Mouse (Mus musculus) kidney, postnatal 0 days (tissue): ENCODE results near the gene Art3. TPM values are rescaled to one million over a fixed set of nuclear protein-coding genes. Genes with fewer than 3 reads are reported as not detected.

Source experiments
- ATAC-seq: fragments of 200-750 bp; cut with Nextera tagmentation; replicated peaks from 2 replicates; pipeline ENCODE4 v1.8.0; 2017; ENCODE audit warnings: low read depth, moderate number of reproducible peaks, moderate TSS enrichment, moderate library complexity; ENCODE audit not compliant: low FRiP score
- DNase-seq: peaks from one replicate; pipeline ENCODE4 v3.0.0-alpha.2; 2016; ENCODE audit warnings: low spot score
- H3K27ac ChIP-seq: fragments of 300-500 bp; sonication (generic); 2 replicates; pipeline ENCODE4 v1.5.1; 2014; ENCODE audit warnings: mild to moderate bottlenecking
- H3K27me3 ChIP-seq: fragments of 300-500 bp; sonication (generic); 2 replicates; pipeline ENCODE4 v1.6.1; 2014; ENCODE audit warnings: low read length, mixed read lengths; ENCODE audit not compliant: insufficient read depth
- H3K36me3 ChIP-seq: fragments of 300-500 bp; sonication (generic); 2 replicates; pipeline ENCODE4 v1.6.1; 2014; ENCODE audit warnings: low read length, mixed read lengths; ENCODE audit not compliant: insufficient read depth
- H3K4me1 ChIP-seq: fragments of 300-500 bp; sonication (generic); replicated peaks from 2 replicates; pipeline ENCODE4 v1.6.1; 2014; ENCODE audit warnings: antibody characterized with exemption, low read length, mixed read lengths; ENCODE audit not compliant: insufficient read depth
- H3K4me2 ChIP-seq: fragments of 300-500 bp; sonication (generic); 2 replicates; pipeline ENCODE4 v1.6.1; 2014; ENCODE audit warnings: mild to moderate bottlenecking, low read length, moderate library complexity, mixed read lengths
- H3K4me3 ChIP-seq: fragments of 300-500 bp; sonication (generic); replicated peaks from 2 replicates; pipeline ENCODE4 v1.5.1; 2014; ENCODE audit warnings: low read depth, low read length
- H3K9ac ChIP-seq: fragments of 300-500 bp; sonication (generic); 2 replicates; pipeline ENCODE4 v1.6.1; 2014; ENCODE audit warnings: low read depth, low read length
- H3K9me3 ChIP-seq: fragments of 300-500 bp; sonication (generic); replicated peaks from 2 replicates; pipeline ENCODE4 v1.6.1; 2016; ENCODE audit warnings: low read length, inconsistent platforms, mixed read lengths
- CTCF ChIP-seq: IDR thresholded peaks from 2 replicates; pipeline ENCODE4 v1.5.1; 2016; ENCODE audit warnings: antibody characterized with exemption, low read depth, mild to moderate bottlenecking, moderate library complexity
- WGBS: fragments of 180-500 bp; shearing (Covaris S2); extraction: QIAGEN DNeasy Blood & Tissue Kit; methylation state at CpG from one replicate; pipeline ENCODE4 v1.1.7; 2014; 5-methylcytosine and 5-hydroxymethylcytosine counted together
- polyA plus RNA-seq: library from polyadenylated mRNA; unstranded; fragments of >200 nt; fragmentation: Nextera tagmentation; extraction: Ambion mirVana; gene quantifications from 2 replicates; pipeline ENCODE4 v1.2.1, GENCODE M21; 2015

The Art3 gene
- polyA plus RNA-seq, 1 experiment from 2014 or later, result 9.2 TPM

- no peak for TF ChIP-seq CTCF
- H3K27me3 ChIP-seq, result no peaks in the 10 kb centered on the region
- H3K9me3 ChIP-seq, result no peaks in the 10 kb centered on the region
- WGBS, result 54% methylated on average over 5 of the region's 5 CpGs
- H3K27ac ChIP-seq, result no peak overlapping the region
- H3K36me3 ChIP-seq, result peaks cover 3% of the 10 kb centered on the region; the same call in 1 of the 2 replicates
- H3K4me3 ChIP-seq, result no peak overlapping the region
- no peak overlapping the region for H3K4me2 ChIP-seq
- H3K4me1 ChIP-seq, result no peaks in the 10 kb centered on the region
- H3K9ac ChIP-seq, result no peak overlapping the region
- no peak for DNase-seq
- no peak for ATAC-seq
These were observed 109.9 kb downstream of the Art3 start for GRCm38 (mm10) chr5:92441494-92441893.

GRCm38 (mm10) chr5:92442914-92443313 is 111.3 kb downstream of the Art3 start:
- peaks cover 10% of the 10 kb centered on the region; the same call in 1 of the 2 replicates for H3K36me3 ChIP-seq
- DNase-seq, result no peak
- whole genome bisulfite sequencing, result 89% methylated on average over 7 of the region's 7 CpGs
- H3K27me3 ChIP-seq, result no peaks in the 10 kb centered on the region
- H3K4me3 ChIP-seq, result no peak overlapping the region
- no peaks in the 10 kb centered on the region for H3K9me3 ChIP-seq
- no peaks in the 10 kb centered on the region for H3K4me1 ChIP-seq
- no peak overlapping the region for H3K9ac ChIP-seq
- H3K4me2 ChIP-seq, result no peak overlapping the region
- ATAC-seq, result no peak
- no peak for TF ChIP-seq CTCF
- H3K27ac ChIP-seq, result no peak overlapping the region

DNA sequence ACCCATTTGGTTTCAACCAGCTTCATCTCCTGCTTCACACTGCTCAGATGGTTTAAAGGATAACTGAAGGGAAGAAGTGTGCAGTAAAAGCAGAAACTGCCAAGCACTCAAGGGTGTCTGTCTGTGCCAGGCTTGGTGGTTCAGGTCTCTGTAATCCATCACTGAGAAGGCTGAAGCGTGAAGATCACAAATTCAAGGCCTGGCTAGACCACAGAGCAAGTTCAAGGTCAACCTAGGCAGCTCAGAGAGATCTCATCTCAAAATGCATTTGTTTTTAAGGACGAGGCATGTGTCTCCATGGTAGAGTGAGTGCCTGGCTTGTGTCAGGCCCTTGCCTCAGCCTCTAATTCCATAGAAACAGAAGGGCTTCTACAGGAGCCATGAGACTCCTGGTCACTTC is 113.4 kb downstream of the Art3 start:
- no peak overlapping the region for H3K4me2 ChIP-seq
- TF ChIP-seq CTCF, result no peak
- no peak overlapping the region for H3K27ac ChIP-seq
- H3K4me1 ChIP-seq, result no peaks in the 10 kb centered on the region
- H3K4me3 ChIP-seq, result no peak overlapping the region
- no peaks in the 10 kb centered on the region for H3K27me3 ChIP-seq
- ATAC-seq (no peak), DNase-seq (no peak)
- no peaks in the 10 kb centered on the region for H3K9me3 ChIP-seq
- 88% methylated on average over 2 of the region's 2 CpGs for WGBS
- peaks cover 14% of the 10 kb centered on the region; the same call in 1 of the 2 replicates for H3K36me3 ChIP-seq
- H3K9ac ChIP-seq, result no peak overlapping the region

DNA sequence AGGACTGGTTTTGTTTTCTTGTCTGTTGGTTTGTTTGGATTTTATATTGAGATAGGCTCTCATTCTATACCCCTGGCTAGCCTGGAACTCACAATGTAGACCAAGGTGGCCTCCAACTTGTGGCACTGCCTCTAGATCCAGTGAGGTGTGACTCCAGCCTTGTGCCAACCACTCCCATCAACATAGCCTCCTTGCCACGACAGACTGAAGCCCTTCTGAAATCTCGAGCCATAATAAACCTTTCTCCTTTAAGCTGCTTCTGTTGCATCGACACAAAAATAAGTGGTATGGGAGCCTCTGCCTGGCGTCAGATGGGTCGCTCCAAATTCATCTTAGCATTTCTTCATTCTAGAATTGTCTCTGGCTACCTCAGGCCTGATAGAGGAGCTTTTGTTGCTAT is 115.1 kb downstream of the Art3 start:
- H3K4me3 ChIP-seq, result no peak overlapping the region
- no peak for ATAC-seq
- H3K9ac ChIP-seq, result no peak overlapping the region
- H3K36me3 ChIP-seq, result peaks cover 24% of the 10 kb centered on the region; the same call in 1 of the 2 replicates
- no peak for TF ChIP-seq CTCF
- H3K4me2 ChIP-seq, result no peak overlapping the region
- no peak overlapping the region for H3K27ac ChIP-seq
- DNase-seq, result no peak
- no peaks in the 10 kb centered on the region for H3K27me3 ChIP-seq
- no peaks in the 10 kb centered on the region for H3K9me3 ChIP-seq
- no peaks in the 10 kb centered on the region for H3K4me1 ChIP-seq
- 92% methylated on average over 5 of the region's 5 CpGs for WGBS

DNA sequence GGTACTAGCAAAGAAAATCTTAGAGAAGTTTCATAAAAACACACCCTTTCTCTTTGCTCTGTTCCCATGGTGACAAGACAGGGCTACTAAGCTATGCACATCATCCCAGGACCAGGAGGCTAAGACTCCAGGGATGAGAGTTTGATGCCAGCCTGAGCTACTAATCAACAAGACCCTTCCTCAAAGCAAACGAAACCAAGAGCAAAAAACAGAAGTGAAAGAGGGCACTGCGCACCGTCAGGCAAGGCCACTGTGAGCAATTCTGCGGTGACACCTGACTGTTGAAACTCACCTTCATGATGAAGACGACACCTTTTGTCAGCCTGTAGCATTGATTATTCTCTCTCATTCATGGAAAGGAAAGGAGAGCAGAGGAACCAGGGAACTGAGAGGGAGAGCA is 121.2 kb downstream of the Art3 start:
- ATAC-seq (no peak), DNase-seq (no peak)
- Histone ChIP-seq H3K4me1 (no peaks in the 10 kb centered on the region), H3K36me3 (peaks cover 29% of the 10 kb centered on the region), H3K27ac (no peak overlapping the region), H3K4me3 (no peak overlapping the region), H3K9ac (no peak overlapping the region), H3K4me2 (no peak overlapping the region), H3K9me3 (no peaks in the 10 kb centered on the region), H3K27me3 (no peaks in the 10 kb centered on the region)
- no peak for TF ChIP-seq CTCF
- 97% methylated on average over 5 of the region's 5 CpGs for WGBS

DNA sequence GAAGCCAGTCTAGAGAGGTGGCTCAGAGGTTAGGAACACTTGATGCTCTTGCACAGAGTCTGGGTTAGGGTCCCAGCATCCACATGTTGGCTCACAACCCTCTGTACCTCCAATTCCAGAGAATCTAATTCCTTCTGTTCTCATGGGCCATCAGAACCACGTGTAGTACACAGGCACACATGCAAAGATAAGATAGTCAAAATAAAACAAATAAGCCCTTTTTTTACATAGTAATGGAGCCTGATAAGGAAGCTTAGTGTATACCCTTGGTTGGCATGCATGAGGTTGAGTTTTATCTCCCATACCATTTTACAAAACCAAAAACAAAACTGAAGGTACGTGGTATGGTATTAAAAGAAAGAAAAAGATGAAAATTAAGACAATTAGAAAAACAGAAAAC is 125.8 kb downstream of the Art3 start:
- H3K9ac ChIP-seq, result no peak overlapping the region
- DNase-seq (no peak), ATAC-seq (no peak)
- WGBS, result 79% methylated on average over 2 of the region's 2 CpGs
- no peaks in the 10 kb centered on the region for H3K9me3 ChIP-seq
- no peak overlapping the region for H3K27ac ChIP-seq
- no peaks in the 10 kb centered on the region for H3K4me1 ChIP-seq
- H3K27me3 ChIP-seq, result no peaks in the 10 kb centered on the region
- no peak overlapping the region for H3K4me2 ChIP-seq
- no peak for TF ChIP-seq CTCF
- H3K36me3 ChIP-seq, result 0 out of 2 replicates have a peak, but pooled peaks cover 10% of the 10 kb centered on the region
- H3K4me3 ChIP-seq, result no peak overlapping the region

DNA sequence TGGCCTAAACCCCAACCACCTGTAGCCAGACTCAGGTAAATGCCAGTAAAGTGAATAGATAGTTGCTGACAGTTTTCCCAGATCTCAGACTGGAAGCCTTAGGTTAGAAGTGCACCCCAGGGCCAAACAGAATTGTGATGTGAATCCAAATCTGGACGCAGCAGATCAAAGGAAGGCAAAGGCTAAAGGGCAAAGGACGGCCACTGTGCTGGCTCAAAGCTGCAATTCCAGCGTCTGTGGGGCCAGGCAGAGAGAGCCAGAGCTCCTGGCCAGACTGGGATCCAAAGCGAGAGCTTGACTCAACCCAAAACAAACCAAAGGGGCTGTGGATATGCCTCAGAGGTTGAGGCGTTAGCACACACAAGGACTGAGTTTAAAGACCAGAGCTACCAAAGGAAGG is 127.1 kb downstream of the Art3 start:
- H3K4me1 ChIP-seq, result no peaks in the 10 kb centered on the region
- no peak overlapping the region for H3K4me2 ChIP-seq
- H3K27ac ChIP-seq, result no peak overlapping the region
- 0 out of 2 replicates have a peak, but pooled peaks cover 6% of the 10 kb centered on the region for H3K36me3 ChIP-seq
- DNase-seq (no peak), ATAC-seq (no peak)
- 44% methylated on average over 5 of the region's 5 CpGs for WGBS
- TF ChIP-seq CTCF, result no peak
- no peak overlapping the region for H3K9ac ChIP-seq
- H3K27me3 ChIP-seq, result no peaks in the 10 kb centered on the region
- no peaks in the 10 kb centered on the region for H3K9me3 ChIP-seq
- H3K4me3 ChIP-seq, result no peak overlapping the region
